Mouse (Mus musculus) E14TG2a.4 (cell line): ENCODE results near the gene Susd6.

Experiments
- CTCF ChIP-seq: conservative IDR thresholded peaks from 2 replicates; pipeline ENCODE4 v1.5.1; 2014; ENCODE audit warnings: low read length
- POU5F1 ChIP-seq: IDR thresholded peaks from 2 replicates; pipeline ENCODE4 v1.6.1; 2014; ENCODE audit warnings: low read length, borderline replicate concordance

DNA sequence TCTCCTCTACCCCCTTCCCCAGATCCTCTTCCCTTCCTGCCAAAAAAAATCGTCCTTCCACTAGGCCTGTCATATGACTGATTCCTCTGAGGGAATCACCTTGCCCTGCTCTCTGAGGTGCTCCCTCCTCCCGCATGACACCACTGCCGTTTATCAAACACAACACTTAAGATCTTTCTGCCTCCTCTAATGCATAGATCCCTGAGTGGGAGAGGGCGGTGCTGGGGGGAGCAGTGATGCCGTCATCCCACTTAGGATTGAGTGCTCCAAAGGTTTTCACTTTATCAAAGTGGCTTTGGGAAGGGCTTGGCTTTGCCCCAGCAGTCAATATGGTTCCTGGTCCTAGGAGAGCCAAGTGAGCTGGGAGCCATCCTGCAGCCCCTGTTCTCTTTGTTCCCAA is 93.6 kb downstream of the Susd6 start:
- TF ChIP-seq CTCF (no peak), POU5F1 (no peak)
